Mouse (Mus musculus) retina, adult 2 months (tissue): ENCODE data around the gene Irf2.

ENCODE experiments used
- DNase-seq: peaks from one replicate; pipeline ENCODE4 v3.0.0-alpha.2; 2012; ENCODE audit warnings: low read depth, low spot score

The Irf2 gene

GRCm38 (mm10) chr8:46801153-46801684 lies 61.7 kb downstream of the Irf2 start:
- DNase-seq = no peak

- DNase-seq = no peak
These were observed 62.5 kb downstream of the Irf2 start for GRCm38 (mm10) chr8:46802009-46802408.

GRCm38 (mm10) chr8:46804721-46805120 lies 65.2 kb downstream of the Irf2 start:
- DNase-seq = no peak

- DNase-seq = no peak
These were observed 71.6 kb downstream of the Irf2 start for GRCm38 (mm10) chr8:46811021-46811622.

GRCm38 (mm10) chr8:46811944-46812343 lies 72.4 kb downstream of the Irf2 start:
- DNase-seq = no peak

- no peak for DNase-seq
These were observed 73.4 kb downstream of the Irf2 start for GRCm38 (mm10) chr8:46812966-46813365.

GRCm38 (mm10) chr8:46818106-46818989 lies 78.8 kb downstream of the Irf2 start:
- DNase-seq = no peak

- no peak for DNase-seq
These were observed 79.4 kb downstream of the Irf2 start for GRCm38 (mm10) chr8:46818990-46819288.

- DNase-seq = no peak
These were observed 89.3 kb downstream of the Irf2 start for GRCm38 (mm10) chr8:46828734-46829413.

GRCm38 (mm10) chr8:46829414-46830111 lies 90.0 kb downstream of the Irf2 start:
- no peak for DNase-seq

- DNase-seq = no peak
These were observed 90.8 kb downstream of the Irf2 start for GRCm38 (mm10) chr8:46830112-46830855.

- DNase-seq = no peak
These were observed 92.4 kb downstream of the Irf2 start for GRCm38 (mm10) chr8:46831916-46832315.

- no peak for DNase-seq
These were observed 92.9 kb downstream of the Irf2 start for GRCm38 (mm10) chr8:46832399-46832798.

GRCm38 (mm10) chr8:46833763-46834162 lies 94.2 kb downstream of the Irf2 start:
- DNase-seq = no peak

GRCm38 (mm10) chr8:46834440-46834839 lies 94.9 kb downstream of the Irf2 start:
- no peak for DNase-seq

- DNase-seq = no peak
These were observed 96.6 kb downstream of the Irf2 start for GRCm38 (mm10) chr8:46836011-46836652.

- no peak for DNase-seq
These were observed 97.4 kb downstream of the Irf2 start for GRCm38 (mm10) chr8:46836949-46837348.

GRCm38 (mm10) chr8:46838052-46838451 lies 98.5 kb downstream of the Irf2 start:
- DNase-seq = no peak

- DNase-seq = no peak
These were observed 100.9 kb downstream of the Irf2 start for GRCm38 (mm10) chr8:46840390-46840789.

GRCm38 (mm10) chr8:46840791-46841190 lies 101.3 kb downstream of the Irf2 start:
- DNase-seq = no peak
